Mouse (Mus musculus): ENCODE data around the gene Spock1.

Gene Spock1

DNA sequence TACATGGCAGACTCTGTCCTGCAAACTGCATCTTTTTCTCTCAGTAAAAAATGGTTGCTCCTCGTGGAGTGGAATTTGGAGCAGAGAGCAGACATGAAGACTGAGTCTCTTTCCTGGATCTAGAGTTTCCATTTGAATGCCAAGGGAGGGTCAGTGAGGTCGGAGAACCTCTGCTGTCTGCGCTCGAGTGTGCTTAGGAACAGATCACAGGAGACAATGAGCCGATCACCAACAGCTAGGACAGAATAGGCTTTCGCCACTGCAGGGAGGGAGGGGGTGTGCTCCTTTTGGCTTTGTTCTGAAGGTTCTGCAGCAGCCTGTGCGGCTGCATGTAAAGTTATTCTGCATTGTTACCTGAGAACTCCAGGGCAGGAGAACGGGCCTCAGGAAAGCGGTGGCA lies 49.6 kb downstream of the Spock1 start:
- no peak for DNase-seq (ENCODE audit: low spot score)

DNA sequence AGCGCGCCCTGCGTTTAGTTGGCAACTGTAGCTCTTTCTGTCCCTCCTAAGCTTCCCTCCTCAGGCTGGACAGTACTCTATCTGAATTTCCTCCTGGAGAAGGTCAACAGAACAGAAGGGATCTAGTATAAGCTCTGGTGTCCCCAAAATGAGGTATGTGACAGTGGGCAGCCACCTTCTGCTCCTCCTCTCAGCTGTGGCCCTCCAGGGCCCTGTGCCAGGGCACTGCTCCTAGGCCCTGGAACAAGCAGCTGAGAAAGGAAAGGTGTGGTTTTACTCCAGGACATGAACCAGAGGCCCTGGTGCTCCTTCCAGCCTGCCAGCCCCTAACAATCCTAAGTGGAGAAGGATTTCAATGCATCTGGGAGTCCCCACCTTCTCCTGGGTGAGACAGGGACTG lies 51.1 kb downstream of the Spock1 start:
- DNase-seq (ENCODE audit: low spot score): no peak

- no peak for DNase-seq (ENCODE audit: low spot score)
These were observed 51.8 kb downstream of the Spock1 start for GRCm38 (mm10) chr13:57856311-57856853.

DNA sequence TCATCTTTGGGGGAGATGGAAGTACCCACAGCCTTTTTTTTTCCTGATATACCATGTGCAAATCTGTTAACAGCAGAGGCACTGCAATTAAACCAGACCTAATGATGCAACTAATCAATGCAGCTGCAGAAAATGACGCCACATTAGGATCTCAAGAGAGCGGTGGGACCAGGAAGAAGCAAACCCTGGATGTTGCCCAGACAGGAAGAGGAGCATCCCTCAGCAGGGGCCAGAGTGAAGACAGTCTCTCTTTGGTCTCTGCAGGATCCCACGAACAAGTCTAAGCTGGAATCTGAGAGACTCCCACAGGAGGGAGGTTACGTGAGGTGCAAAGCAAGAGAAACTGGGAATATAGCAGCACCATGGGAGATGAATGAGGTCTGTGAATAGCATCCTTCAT lies 52.4 kb downstream of the Spock1 start:
- DNase-seq (ENCODE audit: low spot score): no peak

- no peak for DNase-seq (ENCODE audit: low spot score)
These were observed 53.7 kb downstream of the Spock1 start for GRCm38 (mm10) chr13:57854416-57854815.

- DNase-seq (ENCODE audit: low spot score): no peak
These were observed 54.5 kb downstream of the Spock1 start for GRCm38 (mm10) chr13:57853621-57854020.

DNA sequence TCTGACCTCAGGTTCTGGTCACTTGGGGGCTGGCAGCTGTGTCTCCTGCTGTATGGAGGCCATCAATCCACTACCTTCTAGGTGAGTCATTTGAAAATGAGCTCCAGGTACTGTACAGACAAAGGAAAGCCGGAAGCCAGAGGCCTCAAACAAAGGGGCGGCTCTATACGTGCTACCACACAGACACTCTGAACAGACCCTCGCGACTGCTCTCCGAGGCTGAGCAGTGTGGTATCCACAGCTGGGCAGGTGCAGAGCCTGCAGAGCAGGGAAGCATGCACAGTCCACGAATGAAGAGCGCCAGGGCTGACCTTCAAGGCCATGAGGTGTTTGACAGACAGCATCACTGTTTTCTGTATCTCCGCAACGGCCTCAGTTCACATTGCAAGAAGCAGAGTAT lies 55.0 kb downstream of the Spock1 start:
- DNase-seq (ENCODE audit: low spot score): no peak

DNA sequence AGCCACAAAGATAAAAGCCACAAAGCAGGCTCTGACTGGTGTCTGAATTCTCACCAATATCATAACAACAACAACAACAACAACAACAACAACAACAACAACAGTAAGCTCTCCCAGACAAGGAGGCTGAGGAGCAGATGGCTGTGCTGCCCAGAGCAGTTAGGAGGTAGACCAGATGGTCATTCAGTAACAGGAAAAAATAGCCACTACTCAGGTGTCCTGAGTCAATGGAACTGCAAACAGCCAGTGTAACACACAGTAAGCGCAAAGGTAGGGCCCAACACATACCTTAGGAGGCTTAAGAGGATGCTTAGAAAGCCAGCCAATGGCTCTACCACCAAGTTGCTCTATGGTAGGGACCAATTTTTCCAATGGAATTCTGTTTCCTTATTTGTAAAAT lies 59.2 kb downstream of the Spock1 start:
- DNase-seq (ENCODE audit: low spot score): no peak

DNA sequence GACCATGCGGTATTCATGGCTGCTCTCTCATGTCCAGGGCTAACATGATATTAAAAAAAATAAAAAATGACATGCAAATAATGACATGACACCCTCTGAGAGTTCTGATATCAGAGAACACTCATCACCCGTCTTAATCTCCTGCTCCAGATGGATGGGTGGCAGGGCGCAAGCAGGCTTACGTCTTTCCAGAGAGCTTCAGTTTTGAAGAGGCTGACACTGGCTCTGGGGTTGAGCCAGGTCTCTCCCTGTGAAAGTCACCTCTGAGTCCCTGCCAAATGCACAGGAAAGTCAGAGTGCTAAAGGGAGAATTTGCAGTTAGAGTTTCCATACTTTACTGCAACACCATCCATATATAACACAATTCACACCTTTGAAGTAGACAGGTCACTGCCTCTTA lies 61.0 kb downstream of the Spock1 start:
- no peak for DNase-seq (ENCODE audit: low spot score)

GRCm38 (mm10) chr13:57846468-57846867 lies 61.7 kb downstream of the Spock1 start:
- no peak for DNase-seq (ENCODE audit: low spot score)

DNA sequence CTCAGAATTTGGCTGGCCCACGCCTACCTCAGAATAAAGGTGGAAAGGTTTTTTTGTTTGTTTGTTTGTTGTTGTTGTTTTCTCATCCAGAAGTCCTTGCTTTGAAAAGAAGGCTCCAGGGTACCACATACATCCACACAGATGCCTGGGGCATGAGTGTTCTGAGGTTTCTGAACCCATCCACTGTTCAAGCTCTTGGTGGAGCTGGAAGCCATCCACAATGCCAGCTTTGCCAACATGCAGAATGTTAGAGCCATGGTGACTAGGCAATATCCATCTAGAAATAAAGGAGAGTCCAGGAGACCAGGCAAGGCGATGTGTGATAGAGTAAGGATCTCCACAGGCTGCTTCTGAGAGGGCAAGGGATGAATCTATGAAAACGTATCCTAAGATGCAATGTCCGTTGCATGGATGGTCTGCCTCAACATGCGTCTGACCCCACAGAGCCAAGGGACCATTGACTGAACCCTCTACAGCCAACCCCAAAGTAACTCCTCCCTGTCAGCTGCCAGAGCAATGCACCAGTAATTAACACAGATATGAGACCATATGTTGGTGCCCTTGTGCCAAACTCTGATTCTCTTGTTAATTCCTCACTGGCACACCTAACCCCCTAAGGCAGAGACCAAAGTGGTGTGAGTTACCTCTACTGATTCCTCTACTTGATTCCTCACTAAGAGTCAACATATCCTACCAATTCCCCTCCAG lies 66.8 kb downstream of the Spock1 start:
- no peak for DNase-seq (ENCODE audit: low spot score)

- no peak for DNase-seq (ENCODE audit: low spot score)
These were observed 70.3 kb downstream of the Spock1 start for GRCm38 (mm10) chr13:57837691-57838437.

DNA sequence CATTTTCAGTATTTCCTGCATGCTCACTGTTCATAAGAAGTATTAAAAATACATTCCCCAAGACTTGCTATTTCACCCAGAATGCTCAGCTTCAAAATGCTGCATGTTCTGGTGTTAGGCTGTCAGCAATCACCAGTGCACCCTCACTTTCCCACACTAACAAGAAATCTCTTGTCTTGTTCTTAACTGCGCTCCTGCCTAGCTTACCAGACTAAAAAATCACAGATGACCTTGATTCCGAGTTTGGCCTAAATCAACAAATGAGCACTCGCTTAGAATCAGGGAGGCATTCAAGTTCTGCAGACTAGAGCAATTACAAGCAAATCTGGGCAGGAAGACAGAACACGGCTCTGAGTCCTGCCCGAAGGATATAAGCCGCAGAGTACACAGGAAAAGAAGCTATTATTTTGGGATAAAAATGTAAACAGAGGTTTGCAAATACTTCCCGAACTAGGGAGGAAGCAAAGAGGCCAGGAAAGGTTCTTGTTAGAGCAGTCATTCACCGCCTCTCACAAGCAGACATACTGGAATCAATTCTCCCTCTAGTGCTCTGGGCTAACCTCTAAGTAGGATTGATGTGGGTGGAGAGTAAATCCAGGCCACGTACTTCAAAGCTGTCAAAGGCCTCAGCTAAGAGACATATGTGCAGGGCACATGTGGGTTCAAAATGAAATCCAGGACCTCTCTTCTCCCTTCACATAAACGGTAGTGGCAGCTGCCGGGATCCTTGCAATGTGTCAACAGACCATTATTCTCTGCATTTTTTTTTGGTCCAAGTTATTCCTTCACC lies 76.6 kb downstream of the Spock1 start:
- DNase-seq (ENCODE audit: low spot score): no peak

GRCm38 (mm10) chr13:57830896-57831295 lies 77.2 kb downstream of the Spock1 start:
- DNase-seq (ENCODE audit: low spot score): no peak

DNA sequence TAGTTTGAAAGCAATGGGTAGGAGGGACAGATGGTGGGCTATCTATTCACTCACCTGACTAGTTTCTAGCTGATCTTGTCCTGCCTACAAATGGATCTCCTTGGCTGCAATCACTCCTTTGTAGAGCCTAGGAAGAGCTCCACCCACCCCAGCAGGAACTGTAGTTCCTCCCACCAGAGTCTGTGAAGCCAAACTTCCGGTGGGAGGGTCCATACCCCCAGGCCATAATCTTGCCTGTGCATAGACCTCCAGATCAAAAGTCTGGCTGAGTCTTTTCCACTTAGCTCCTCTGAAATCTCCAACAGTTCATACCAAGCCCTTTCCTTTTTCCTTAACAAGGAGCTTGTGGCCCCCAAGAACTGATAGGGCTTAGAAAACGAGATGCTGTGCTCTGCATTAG lies 78.0 kb downstream of the Spock1 start:
- no peak for DNase-seq (ENCODE audit: low spot score)

DNA sequence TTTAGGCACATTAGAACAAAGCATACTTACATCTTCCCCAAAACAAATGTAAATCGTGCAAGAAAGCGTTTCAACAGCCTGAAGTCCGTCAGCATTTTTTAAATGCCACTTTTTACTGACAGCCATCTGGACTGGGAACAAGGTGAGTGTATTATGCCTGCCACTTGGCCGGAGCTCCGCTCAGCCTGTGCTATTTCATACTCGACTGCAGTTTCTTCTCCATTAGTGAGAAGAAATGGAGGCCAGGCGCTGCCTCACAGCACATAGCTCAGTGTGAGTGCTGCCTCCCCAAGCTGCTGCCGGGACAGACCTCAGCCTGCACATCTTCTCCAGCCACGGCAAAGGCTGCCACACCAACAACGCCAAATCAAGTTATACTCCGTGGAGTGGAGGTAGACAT lies 91.9 kb downstream of the Spock1 start:
- DNase-seq (ENCODE audit: low spot score): no peak

DNA sequence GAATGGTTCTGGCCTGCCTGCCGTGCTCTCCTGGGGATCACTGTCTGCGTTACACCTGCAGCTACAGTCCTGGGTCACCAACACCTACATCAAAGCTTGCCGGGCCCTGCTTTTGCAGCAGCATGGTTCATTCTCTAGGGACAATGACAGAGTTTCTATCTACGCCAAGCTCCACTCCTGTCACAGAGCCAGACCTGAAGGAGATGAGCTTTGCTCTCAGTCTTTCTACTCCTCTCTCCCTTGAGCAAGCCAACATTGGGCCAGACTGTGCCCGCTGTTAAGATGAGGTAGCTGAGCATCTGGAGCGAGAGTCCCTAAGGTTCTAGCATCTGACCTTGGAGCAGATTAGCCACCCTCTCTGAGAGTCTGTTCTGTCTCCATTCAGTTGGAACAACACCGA lies 95.5 kb downstream of the Spock1 start:
- no peak for DNase-seq (ENCODE audit: low spot score)

DNA sequence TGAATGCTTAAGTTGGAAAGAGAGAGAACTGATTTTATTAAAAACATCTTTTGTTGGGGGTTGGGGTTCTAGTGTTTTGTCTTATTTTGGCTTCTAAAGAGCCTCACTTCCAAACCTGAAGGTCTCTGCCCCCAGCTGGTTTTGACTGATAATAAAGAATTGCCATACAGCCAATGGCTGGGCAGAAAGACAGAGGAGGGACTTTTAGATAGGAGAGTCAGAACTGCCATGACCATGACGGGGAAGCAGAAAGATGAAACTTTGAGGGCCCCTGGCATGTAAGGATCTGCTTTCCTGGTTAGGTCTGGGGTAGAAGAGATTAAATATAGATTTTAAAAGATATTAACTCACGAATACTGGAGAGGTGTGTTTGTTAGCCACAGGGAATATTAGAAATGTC lies 96.9 kb downstream of the Spock1 start:
- no peak for DNase-seq (ENCODE audit: low spot score)

DNA sequence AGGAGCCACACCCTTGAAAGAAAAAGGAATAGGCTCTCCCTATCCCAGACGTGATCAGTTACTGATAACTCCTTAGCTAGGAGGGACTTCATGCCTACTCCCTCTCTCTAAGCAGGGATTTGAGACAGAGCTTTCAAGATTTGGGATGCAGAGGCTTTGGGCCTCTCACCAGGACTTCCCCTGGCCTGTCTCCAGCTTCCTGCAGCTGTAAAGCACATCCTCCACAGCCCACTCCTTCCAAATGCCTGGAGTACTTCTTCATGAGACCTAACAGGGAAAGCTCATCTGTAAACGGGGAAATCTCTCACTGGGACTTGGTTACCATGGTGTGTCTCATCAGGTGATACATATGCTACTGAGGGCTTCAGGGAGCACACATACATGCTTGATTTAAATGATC lies 97.3 kb downstream of the Spock1 start:
- no peak for DNase-seq (ENCODE audit: low spot score)

- no peak for DNase-seq (ENCODE audit: low spot score)
These were observed 98.0 kb downstream of the Spock1 start for GRCm38 (mm10) chr13:57810083-57810482.

DNA sequence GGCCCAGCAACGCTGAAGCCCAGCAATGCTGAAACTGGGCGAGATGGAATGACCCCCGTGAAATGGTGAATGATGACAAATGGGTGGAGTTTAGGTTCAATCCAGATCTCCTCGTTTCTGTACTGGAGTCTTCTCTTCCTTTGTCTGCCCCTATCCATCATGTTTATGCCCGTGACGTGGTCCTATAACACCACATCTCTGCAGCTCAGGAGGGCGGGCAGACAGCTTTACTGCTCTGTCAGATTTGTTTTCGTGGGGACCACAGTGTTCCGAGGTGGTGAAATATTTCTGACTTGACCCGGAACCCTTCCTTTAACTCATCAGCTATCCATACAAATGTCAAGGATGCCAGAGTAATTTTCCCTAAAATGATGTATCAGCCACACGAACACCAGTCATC lies 98.5 kb downstream of the Spock1 start:
- DNase-seq (ENCODE audit: low spot score): no peak

DNA sequence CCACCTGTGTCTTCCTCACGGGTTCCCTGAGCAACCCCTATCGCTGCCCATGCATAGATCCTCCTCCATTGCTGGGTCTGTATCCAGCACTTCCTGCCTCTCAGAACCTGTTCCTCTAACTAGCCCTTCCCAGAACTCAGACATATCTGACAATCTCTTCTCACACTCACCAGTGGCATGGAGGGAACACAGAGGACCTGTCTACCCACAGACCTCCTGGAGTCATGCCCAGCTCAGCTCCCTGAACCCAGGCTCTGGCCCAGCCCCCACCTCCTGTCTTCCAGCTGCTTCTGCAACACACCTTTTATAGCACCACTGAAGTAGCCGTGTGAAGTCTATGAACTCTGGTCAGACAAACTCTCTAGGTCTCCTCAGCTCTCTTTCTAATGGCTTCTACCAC lies 101.3 kb downstream of the Spock1 start:
- DNase-seq (ENCODE audit: low spot score): no peak

GRCm38 (mm10) chr13:57806301-57806700 lies 101.8 kb downstream of the Spock1 start:
- DNase-seq (ENCODE audit: low spot score): no peak
